Mouse (Mus musculus) erythroblast, embryonic 14.5 days (primary cell): ENCODE data around the gene Thada.

Experiments used
- GATA1 ChIP-seq: IDR thresholded peaks from 2 replicates; pipeline ENCODE4 v1.6.1; 2012; ENCODE audit warnings: low read length, inconsistent platforms, mixed read lengths
- TAL1 ChIP-seq: IDR thresholded peaks from 3 replicates; pipeline ENCODE4 v1.6.1; 2012; ENCODE audit warnings: low read length, inconsistent platforms, mixed read lengths

GRCm38 (mm10) chr17:84190885-84191284, 275.1 kb downstream of the Thada start:
- TF ChIP-seq GATA1 (no peak), TAL1 (no peak)
